Mouse (Mus musculus): Measurements from ENCODE around the gene Pi4ka. TPM values are rescaled to one million over a fixed set of nuclear protein-coding genes. Genes with fewer than 3 reads are reported as not detected.

Pi4ka gene
- total and polyA plus RNA-seq, 3 experiments = 40.5 to 149 (median 88.4) TPM

GRCm38 (mm10) chr16:17258917-17259316, 147.2 kb downstream of the Pi4ka start (continued):
- TF ChIP-seq CHD2 (IDR thresholded peaks at IDR 0.05; ENCODE audit: low read length) (no peak), JUND (conservative IDR thresholded peaks at IDR 0.05; ENCODE audit: low read depth, low read length) (no peak), MAZ (IDR thresholded peaks at IDR 0.05; ENCODE audit: low read depth, low read length) (no peak), EP300 (IDR thresholded peaks at IDR 0.05; ENCODE audit: low read length) (peak; percentile 52)

GRCm38 (mm10) chr16:17257359-17257821, 148.7 kb downstream of the Pi4ka start:
- Histone ChIP-seq H3K36me3 (replicated peaks in 1 of 2; ENCODE audit: control insufficient read depth in 1 of 2, insufficient read depth in 1 of 2, low read length in 1 of 2) (peaks cover 33 to 72% of the 10 kb centered on the region in 2 experiments), H3K4me2 (ENCODE audit: insufficient read depth, low read depth, poor library complexity, severe bottlenecking) (no peak overlapping the region), H3K4me3 (replicated peaks in 1 of 3; ENCODE audit: low read depth in 2 of 3, low read length in 2 of 3, poor library complexity in 1 of 3) (no peak overlapping the region), H3K79me2 (replicated peaks; ENCODE audit: control insufficient read depth, extremely low read depth, insufficient read depth, poor library complexity, severe bottlenecking) (no peaks in the 10 kb centered on the region), H3K9ac (ENCODE audit: insufficient read depth, low read depth) (no peak overlapping the region), H3K27me3 (replicated peaks) (no peaks in the 10 kb centered on the region), H3K27ac (ENCODE audit: insufficient read depth, low read depth) (no peak overlapping the region), H3K4me1 (ENCODE audit: control insufficient read depth in 1 of 2, insufficient read depth in 2 of 2) (peaks cover 12 to 55% of the 10 kb centered on the region in 2 experiments), H3K9me3 (replicated peaks; ENCODE audit: low read length) (no peaks in the 10 kb centered on the region)
- no peak for DNase-seq (ENCODE audit: extremely low read depth)
- in situ Hi-C loops (cut with MboI; ENCODE audit: low pct_ligation_motif_present, low pct_unique_long_range_greater_than_20kb, low sequenced_read_pairs) = no loop called here
- dilution Hi-C loops (cut with MboI; ENCODE audit: extremely low pct_ligation_motif_present, extremely low pct_unique_long_range_greater_than_20kb, low sequenced_read_pairs) = no loop called here
- TF ChIP-seq CTCF (conservative IDR thresholded peaks at IDR 0.05 in 1 of 2, IDR thresholded peaks at IDR 0.05 in 1 of 2; ENCODE audit: low read depth in 2 of 2, low read length in 2 of 2) (no peak), ZC3H11A (IDR thresholded peaks at IDR 0.05; ENCODE audit: low read depth, low read length) (no peak), KAT2A (IDR thresholded peaks at IDR 0.05; ENCODE audit: insufficient replicate concordance, low read length) (no peak), ZKSCAN1 (IDR thresholded peaks at IDR 0.05; ENCODE audit: borderline replicate concordance, low read depth, low read length) (no peak), CHD2 (IDR thresholded peaks at IDR 0.05; ENCODE audit: low read length) (no peak), RAD21 (IDR thresholded peaks at IDR 0.05; ENCODE audit: low read depth, low read length) (no peak), UBTF (IDR thresholded peaks at IDR 0.05; ENCODE audit: low read depth, low read length) (no peak), EP300 (IDR thresholded peaks at IDR 0.05; ENCODE audit: low read length) (no peak), MYC (IDR thresholded peaks at IDR 0.05; ENCODE audit: low read depth, low read length) (no peak)

GRCm38 (mm10) chr16:17255270-17255669, 150.8 kb downstream of the Pi4ka start:
- no peak overlapping the region for H3K4me3 ChIP-seq (replicated peaks in 1 of 3; ENCODE audit: low read depth in 2 of 3, low read length in 2 of 3, poor library complexity in 1 of 3)
- TF ChIP-seq TCF12 (IDR thresholded peaks at IDR 0.05; ENCODE audit: low read depth, low read length) = no peak
- TF ChIP-seq E2F4 (IDR thresholded peaks at IDR 0.05; ENCODE audit: insufficient replicate concordance, low read depth, low read length) = no peak
- TF ChIP-seq USF2 (conservative IDR thresholded peaks at IDR 0.05; ENCODE audit: low read depth, low read length) = no peak
- no peak for TF ChIP-seq MAX (IDR thresholded peaks at IDR 0.05; ENCODE audit: low read length)
- no peak for TF ChIP-seq MEF2A (IDR thresholded peaks at IDR 0.05; ENCODE audit: borderline replicate concordance, low read depth, low read length)
- no peak for TF ChIP-seq MYC (IDR thresholded peaks at IDR 0.05; ENCODE audit: low read depth, low read length)
- TF ChIP-seq POLR2A (IDR thresholded peaks at IDR 0.05; ENCODE audit: low read depth, low read length) = no peak
- no peak for TF ChIP-seq JUND (conservative IDR thresholded peaks at IDR 0.05; ENCODE audit: low read depth, low read length)
- no peak for TF ChIP-seq ZKSCAN1 (IDR thresholded peaks at IDR 0.05; ENCODE audit: borderline replicate concordance, low read depth, low read length)
- TF ChIP-seq SMC3 (IDR thresholded peaks at IDR 0.05; ENCODE audit: low read depth, low read length) = no peak
- TF ChIP-seq ZNF384 (IDR thresholded peaks at IDR 0.05; ENCODE audit: low read depth, low read length) = no peak
- no peak for TF ChIP-seq MAZ (IDR thresholded peaks at IDR 0.05; ENCODE audit: low read depth, low read length)
- TF ChIP-seq NRF1 (IDR thresholded peaks at IDR 0.05; ENCODE audit: low read depth, low read length) = no peak
- TF ChIP-seq SIN3A (IDR thresholded peaks at IDR 0.05; ENCODE audit: low read length) = no peak
- TF ChIP-seq CTCF (conservative IDR thresholded peaks at IDR 0.05 in 1 of 2, IDR thresholded peaks at IDR 0.05 in 1 of 2; ENCODE audit: low read depth in 2 of 2, low read length in 2 of 2) = no peak
- TF ChIP-seq IRF4 (IDR thresholded peaks at IDR 0.05; ENCODE audit: low read depth, low read length) = no peak
- TF ChIP-seq ZMIZ1 (IDR thresholded peaks at IDR 0.05; ENCODE audit: low read depth, low read length) = no peak
- no peak for TF ChIP-seq TBP (conservative IDR thresholded peaks at IDR 0.05; ENCODE audit: low read depth, low read length)
- H3K4me1 ChIP-seq (ENCODE audit: control insufficient read depth in 1 of 2, insufficient read depth in 2 of 2) = peaks cover 9 to 43% of the 10 kb centered on the region in 2 experiments
- no peak overlapping the region for H3K27ac ChIP-seq (ENCODE audit: insufficient read depth, low read depth)
- no peak for DNase-seq (ENCODE audit: extremely low read depth)
- H3K4me2 ChIP-seq (ENCODE audit: insufficient read depth, low read depth, poor library complexity, severe bottlenecking) = no peak overlapping the region
- no peaks in the 10 kb centered on the region for H3K9me3 ChIP-seq (replicated peaks; ENCODE audit: low read length)
- H3K27me3 ChIP-seq (replicated peaks) = no peaks in the 10 kb centered on the region
- dilution Hi-C loops (cut with MboI; ENCODE audit: extremely low pct_ligation_motif_present, extremely low pct_unique_long_range_greater_than_20kb, low sequenced_read_pairs) (no loop called here), in situ Hi-C loops (cut with MboI; ENCODE audit: low pct_ligation_motif_present, low pct_unique_long_range_greater_than_20kb, low sequenced_read_pairs) (no loop called here)
- peaks cover 23 to 53% of the 10 kb centered on the region in 2 experiments for H3K36me3 ChIP-seq (replicated peaks in 1 of 2; ENCODE audit: control insufficient read depth in 1 of 2, insufficient read depth in 1 of 2, low read length in 1 of 2)
- H3K9ac ChIP-seq (ENCODE audit: insufficient read depth, low read depth) = no peak overlapping the region
- no peaks in the 10 kb centered on the region for H3K79me2 ChIP-seq (replicated peaks; ENCODE audit: control insufficient read depth, extremely low read depth, insufficient read depth, poor library complexity, severe bottlenecking)

Data from CH12.LX (cell line).